Mouse (Mus musculus): Measurements from ENCODE around the gene 1700020N15Rik. TPM values are rescaled to one million over a fixed set of nuclear protein-coding genes. Genes with fewer than 3 reads are reported as not detected.
"Not testable (repeated sequence)": the region's sequence is repeated elsewhere in the genome, so short reads cannot be mapped to it uniquely, and the experiment has no call there.

Gene 1700020N15Rik
- polyA plus RNA-seq (2012; rRNA removed) = not detected in 2 replicates

DNA sequence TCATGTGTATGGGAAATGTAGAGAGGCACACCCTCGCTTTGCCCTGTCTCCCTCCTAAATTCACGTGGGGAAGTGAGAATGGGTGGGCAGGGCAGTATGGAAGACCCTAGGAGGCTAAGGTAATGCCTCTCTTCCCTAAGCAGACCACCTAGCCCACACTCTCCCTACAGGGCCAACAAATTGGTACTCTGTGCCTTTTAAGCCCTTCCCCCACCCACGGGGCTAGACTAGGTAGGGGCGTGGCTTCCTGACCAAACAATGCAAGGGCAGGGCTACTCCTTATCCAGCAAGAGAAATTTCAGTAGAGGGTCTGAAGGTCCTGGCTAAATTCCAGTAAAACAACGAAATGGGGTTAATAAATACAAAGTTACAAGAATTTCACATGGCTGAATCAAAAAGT is at the start of gene 1700020N15Rik:
TSS of gene 1700020N15Rik (plus strand) at position 301 of the 400 bp plus-strand sequence.
- not testable (repeated sequence) for H3K4me3 ChIP-seq (ENCODE audit: control insufficient read depth, insufficient read depth, low read length); H3K27me3 ChIP-seq (ENCODE audit: control insufficient read depth, insufficient read depth, low read length); H3K27ac ChIP-seq (ENCODE audit: control insufficient read depth, insufficient read depth, low read length); H3K36me3 ChIP-seq (ENCODE audit: control insufficient read depth, insufficient read depth, low read length); H3K4me1 ChIP-seq (replicated peaks; ENCODE audit: control insufficient read depth, insufficient read depth, low read length); DNase-seq
- 63% methylated on average over 5 of the region's 5 CpGs for WGBS

DNA sequence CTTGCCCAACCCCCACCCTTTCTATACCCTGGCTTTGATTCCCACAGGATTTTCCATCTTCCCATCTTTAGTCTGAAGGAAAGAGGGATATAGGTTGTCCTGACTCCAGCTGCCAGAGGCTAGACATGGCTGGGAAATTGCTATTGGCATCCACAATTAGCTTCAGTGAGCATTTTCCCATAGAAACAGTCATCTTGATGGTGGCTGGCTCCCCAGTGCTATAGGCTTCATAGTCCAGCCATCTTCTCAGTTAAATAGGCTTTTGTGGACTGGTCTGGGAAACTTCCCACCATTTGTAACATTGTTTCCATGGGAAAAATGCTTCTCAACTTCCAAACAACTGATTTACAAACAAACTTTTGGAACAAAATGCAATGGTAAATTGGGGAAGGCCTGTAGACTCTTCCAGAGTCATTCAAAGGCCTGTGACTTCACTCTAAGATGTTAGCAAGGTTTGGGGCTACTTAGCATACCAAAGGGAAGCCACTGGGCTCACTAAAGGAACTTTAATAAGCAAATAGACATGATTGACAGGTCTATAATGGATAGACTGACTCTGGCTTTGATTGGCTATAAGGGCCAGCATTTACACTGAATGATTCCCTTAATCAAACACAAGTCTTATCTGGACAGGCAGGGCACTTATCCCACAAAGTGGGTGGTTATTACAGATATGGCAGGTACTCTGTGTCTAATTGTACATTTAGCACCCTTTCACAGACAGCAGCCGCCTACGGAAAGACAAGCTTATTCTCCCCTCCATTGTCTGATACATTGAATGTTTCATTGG is 31.9 kb downstream of the 1700020N15Rik start:
- TF ChIP-seq CTCF (IDR thresholded peaks at IDR 0.05; ENCODE audit: borderline replicate concordance, control insufficient read depth, extremely low read depth, insufficient read depth, low read length, poor library complexity) (no peak), POLR2A (IDR thresholded peaks at IDR 0.05; ENCODE audit: control insufficient read depth, extremely low read depth, insufficient read depth, low read length, poor library complexity) (no peak)
- no peaks in the 10 kb centered on the region for H3K36me3 ChIP-seq (ENCODE audit: control insufficient read depth, insufficient read depth, low read length)

More for the DNA sequence above, 31.9 kb downstream of the 1700020N15Rik start:
- no peak overlapping the region for H3K27ac ChIP-seq (ENCODE audit: control insufficient read depth, insufficient read depth, low read length)
- no peaks in the 10 kb centered on the region for H3K4me1 ChIP-seq (replicated peaks; ENCODE audit: control insufficient read depth, insufficient read depth, low read length)
- no peak overlapping the region for H3K4me3 ChIP-seq (ENCODE audit: control insufficient read depth, insufficient read depth, low read length)
- DNase-seq = no peak
- H3K27me3 ChIP-seq (ENCODE audit: control insufficient read depth, insufficient read depth, low read length) = no peaks in the 10 kb centered on the region
- 100% methylated on average over 2 of the region's 2 CpGs for WGBS
